Mouse (Mus musculus): Measurements from ENCODE around the gene Dlg2.

DNA sequence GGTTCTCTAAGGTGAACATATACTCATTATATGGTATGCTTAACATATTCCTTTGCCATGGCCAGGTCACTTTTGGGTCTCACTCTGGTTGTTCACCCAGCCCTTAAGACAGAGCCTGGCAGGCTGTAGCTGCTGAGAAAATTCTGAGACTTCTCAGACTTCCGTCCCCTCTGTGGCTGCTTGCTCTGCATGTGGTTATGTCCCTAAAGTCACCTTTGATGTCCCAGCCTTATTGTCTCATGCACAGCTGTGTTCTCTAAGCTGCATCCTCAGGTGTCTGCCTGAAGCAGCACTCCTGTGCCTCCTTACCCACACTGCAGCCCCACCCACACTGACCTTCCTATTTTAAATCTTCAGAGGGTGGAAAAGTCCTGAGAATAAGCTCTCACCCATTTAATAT, 1922.4 kb downstream of the Dlg2 start:
- no peak for TF ChIP-seq FLI1 (IDR thresholded peaks at IDR 0.05; ENCODE audit: low read length)
- no peak for TF ChIP-seq GATA1 (IDR thresholded peaks at IDR 0.05; ENCODE audit: borderline replicate concordance, low read length)
